Mouse (Mus musculus) liver, postnatal 0 days (tissue): ENCODE data around the gene Rnf6. TPM values are rescaled to one million over a fixed set of nuclear protein-coding genes. Genes with fewer than 3 reads are reported as not detected.
A peak's percentile ranks its signal among the peaks of the same experiment; 100 is the strongest.

Experiments used
- ATAC-seq: fragments of 200-750 bp; cut with Nextera tagmentation; 2 replicates; pipeline ENCODE4 v1.8.0; 2017; ENCODE audit warnings: mild to moderate bottlenecking, moderate library complexity
- DNase-seq: peaks from one replicate; pipeline ENCODE4 v3.0.0-alpha.2; 2016
- H3K27ac ChIP-seq: fragments of 300-500 bp; sonication (generic); 2 replicates; pipeline ENCODE4 v1.5.1; 2014; ENCODE audit warnings: antibody characterized with exemption, moderate library complexity, mild to moderate bottlenecking, low read depth
- H3K27me3 ChIP-seq: fragments of 300-500 bp; sonication (generic); 2 replicates; pipeline ENCODE4 v1.6.1; 2014; ENCODE audit warnings: low read length, control low read depth, mixed read lengths; ENCODE audit not compliant: insufficient read depth
- H3K36me3 ChIP-seq: fragments of 300-500 bp; sonication (generic); replicated peaks from 2 replicates; pipeline ENCODE4 v1.6.1; 2014; ENCODE audit warnings: mild to moderate bottlenecking, control low read depth, low read length, moderate library complexity, mixed read lengths; ENCODE audit not compliant: insufficient read depth
- H3K4me1 ChIP-seq: fragments of 300-500 bp; sonication (generic); 2 replicates; pipeline ENCODE4 v1.6.1; 2014; ENCODE audit warnings: antibody characterized with exemption, mild to moderate bottlenecking, control low read depth; ENCODE audit not compliant: insufficient read depth
- H3K4me2 ChIP-seq: fragments of 300-500 bp; sonication (generic); 2 replicates; pipeline ENCODE4 v1.6.1; 2014; ENCODE audit warnings: low read depth, mild to moderate bottlenecking, low read length, moderate library complexity, mixed read lengths
- H3K4me3 ChIP-seq: fragments of 300-500 bp; sonication (generic); 2 replicates; pipeline ENCODE4 v1.5.1; 2014; ENCODE audit warnings: low read depth, low read length
- H3K9ac ChIP-seq: fragments of 300-500 bp; sonication (generic); replicated peaks from 2 replicates; pipeline ENCODE4 v1.6.1; 2014; ENCODE audit warnings: mild to moderate bottlenecking, moderate library complexity
- H3K9me3 ChIP-seq: fragments of 300-500 bp; sonication (generic); 2 replicates; pipeline ENCODE4 v1.6.1; 2016; ENCODE audit warnings: mild to moderate bottlenecking, control low read depth, low read length, mixed read lengths
- CTCF ChIP-seq: sonication (generic); IDR thresholded peaks from 2 replicates; pipeline ENCODE4 v1.5.1; 2016; ENCODE audit warnings: antibody characterized with exemption, low read depth
- EP300 ChIP-seq: IDR thresholded peaks from 2 replicates; pipeline ENCODE4 v1.6.1; 2016; ENCODE audit warnings: antibody characterized with exemption, low read depth, mild to moderate bottlenecking
- WGBS: fragments of 180-500 bp; shearing (Covaris S2); extraction: QIAGEN DNeasy Blood & Tissue Kit; methylation state at CpG from one replicate; pipeline ENCODE4 v1.1.7; 2014; ENCODE audit not compliant: insufficient replicate concordance; 5-methylcytosine and 5-hydroxymethylcytosine counted together
- polyA plus RNA-seq: library from polyadenylated mRNA; unstranded; fragments of >200 nt; fragmentation: Nextera tagmentation; extraction: Ambion mirVana; gene quantifications from 2 replicates; pipeline ENCODE4 v1.2.1, GENCODE M21; 2015

Gene Rnf6
- polyA plus RNA-seq, 1 experiment from 2014 or later, result 21.4 TPM

DNA sequence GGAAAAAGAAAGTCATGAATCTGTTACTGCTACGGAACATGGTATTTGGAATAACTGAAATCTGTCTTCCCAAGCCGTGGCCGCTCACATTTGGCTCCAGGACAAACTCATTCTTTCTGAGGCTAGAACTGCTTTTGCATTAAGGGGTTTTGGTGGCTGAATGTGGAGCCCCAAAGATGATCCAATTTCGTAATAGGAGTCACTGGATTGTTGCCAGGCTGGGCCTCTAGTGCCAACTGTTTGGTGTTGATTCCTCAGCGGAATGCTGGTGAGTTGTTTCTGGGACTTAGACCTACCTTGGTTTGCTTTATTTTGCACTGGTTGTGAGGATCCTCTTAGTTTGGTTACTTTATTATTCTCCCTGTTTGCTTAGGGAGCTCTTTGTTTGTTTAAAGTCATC lies 2.4 kb upstream of the Rnf6 start:
- no peaks in the 10 kb centered on the region for H3K9me3 ChIP-seq
- no peaks in the 10 kb centered on the region for H3K27me3 ChIP-seq
- peak overlapping the region; percentile 26; the same call in 1 of the 2 replicates for H3K4me2 ChIP-seq
- H3K4me3 ChIP-seq, result 0 out of 2 replicates have a peak overlapping the region, but pooled peaks have one; percentile 13
- H3K4me1 ChIP-seq, result peaks cover 18% of the 10 kb centered on the region
- ATAC-seq (no peak), DNase-seq (peak; percentile 49)
- no peaks in the 10 kb centered on the region for H3K36me3 ChIP-seq
- WGBS, result 71% methylated on average over 5 of the region's 5 CpGs
- peak overlapping the region; percentile 51 for H3K27ac ChIP-seq
- TF ChIP-seq CTCF (no peak), EP300 (no peak)
- no peak overlapping the region; the same call in 1 of the 2 replicates for H3K9ac ChIP-seq

DNA sequence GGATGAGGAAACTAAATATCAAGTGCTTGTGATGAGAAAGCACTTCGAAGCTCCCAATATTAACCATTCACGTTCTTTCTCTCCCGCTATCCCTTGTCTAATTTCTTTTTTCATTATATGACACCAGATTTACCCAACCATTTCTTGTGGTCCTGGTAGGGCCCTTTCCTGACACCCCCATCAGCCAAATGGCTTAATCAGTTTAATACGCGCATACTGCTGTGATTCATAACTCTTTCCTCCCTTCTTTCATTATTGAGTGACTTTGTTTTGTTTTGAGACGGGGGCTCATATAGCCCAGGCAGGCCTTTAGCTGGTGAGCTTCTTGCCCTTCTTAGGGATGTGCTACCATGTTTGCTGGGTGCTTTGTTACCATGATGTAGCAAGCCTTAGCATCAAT lies 367 bp upstream of the Rnf6 start:
- no peak for TF ChIP-seq EP300
- no peak for TF ChIP-seq CTCF
- WGBS, result 34% methylated on average over 6 of the region's 6 CpGs

GRCm38 (mm10) chr5:146220501-146220878 lies 865 bp downstream of the Rnf6 start:
- H3K4me2 ChIP-seq, result peak overlapping the region; percentile 89
- peak; percentile 62 for ATAC-seq
- 6% methylated on average over 13 of the region's 13 CpGs for WGBS
- H3K27me3 ChIP-seq, result no peaks in the 10 kb centered on the region
- peaks cover 18% of the 10 kb centered on the region for H3K4me1 ChIP-seq
- peak overlapping the region; percentile 88 for H3K9ac ChIP-seq
- peak overlapping the region; percentile 100 for H3K27ac ChIP-seq
- H3K36me3 ChIP-seq, result peaks cover 25% of the 10 kb centered on the region
- H3K9me3 ChIP-seq, result no peaks in the 10 kb centered on the region
- DNase-seq, result no peak
- no peak for TF ChIP-seq EP300
- no peak for TF ChIP-seq CTCF
- peak overlapping the region; percentile 84 for H3K4me3 ChIP-seq

More for the DNA sequence above, 367 bp upstream of the Rnf6 start:
- DNase-seq (no peak), ATAC-seq (no peak)
- Histone ChIP-seq H3K4me2 (peak overlapping the region; percentile 89), H3K36me3 (peaks cover 17% of the 10 kb centered on the region), H3K4me1 (peaks cover 18% of the 10 kb centered on the region), H3K4me3 (peak overlapping the region; percentile 84), H3K27me3 (no peaks in the 10 kb centered on the region), H3K9ac (peak overlapping the region; percentile 88), H3K9me3 (no peaks in the 10 kb centered on the region), H3K27ac (peak overlapping the region; percentile 100)

DNA sequence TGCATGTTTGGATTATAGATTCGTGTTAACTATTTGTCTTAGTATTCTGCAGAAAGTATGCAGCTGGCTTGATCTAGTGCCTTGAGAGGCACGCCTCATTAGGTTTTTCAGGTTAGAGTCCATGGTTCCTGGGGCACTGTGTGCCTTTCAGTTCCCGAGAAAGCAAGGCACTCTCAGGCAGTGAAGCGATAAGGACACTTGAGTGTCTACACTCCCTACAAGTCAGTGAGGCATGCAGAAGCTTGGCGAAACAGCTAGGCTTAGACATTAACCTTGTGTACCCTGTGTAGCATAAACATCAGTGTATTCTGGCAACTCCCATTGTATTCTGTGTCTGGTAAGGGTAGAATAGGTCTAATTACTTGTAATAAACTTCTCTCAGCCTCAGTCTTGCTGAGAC lies 15.8 kb downstream of the Rnf6 start:
- no peak overlapping the region for H3K4me2 ChIP-seq
- no peak for ATAC-seq
- H3K27ac ChIP-seq, result no peak overlapping the region
- H3K4me3 ChIP-seq, result no peak overlapping the region
- H3K9me3 ChIP-seq, result no peaks in the 10 kb centered on the region
- no peak overlapping the region for H3K9ac ChIP-seq
- no peaks in the 10 kb centered on the region for H3K27me3 ChIP-seq
- DNase-seq, result no peak
- no peaks in the 10 kb centered on the region for H3K4me1 ChIP-seq
- 89% methylated on average over 5 of the region's 5 CpGs for WGBS
- H3K36me3 ChIP-seq, result peaks cover 53% of the 10 kb centered on the region
- TF ChIP-seq EP300 (no peak), CTCF (no peak)

DNA sequence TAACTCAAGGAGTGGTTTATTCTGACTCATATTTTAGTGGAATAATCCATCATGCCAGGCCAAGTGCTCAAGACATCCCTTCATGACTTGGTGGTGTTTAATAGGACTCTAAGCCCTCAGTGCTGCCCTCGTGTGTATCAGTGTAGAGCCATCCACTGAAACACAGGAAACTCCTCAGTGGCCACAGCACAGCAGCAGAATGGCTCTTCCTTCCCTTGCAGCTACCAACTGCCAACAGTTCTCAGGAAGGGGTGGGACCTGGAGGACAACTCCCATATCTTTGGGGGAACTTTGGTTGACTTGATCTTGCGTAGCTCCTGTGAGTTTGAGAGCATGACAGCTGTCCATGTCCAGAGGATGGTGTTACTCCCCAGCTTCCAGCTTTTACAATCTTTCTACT lies 17.4 kb downstream of the Rnf6 start:
- Histone ChIP-seq H3K4me2 (no peak overlapping the region), H3K4me3 (no peak overlapping the region), H3K27me3 (no peaks in the 10 kb centered on the region), H3K9me3 (no peaks in the 10 kb centered on the region), H3K9ac (no peak overlapping the region), H3K4me1 (no peaks in the 10 kb centered on the region), H3K36me3 (peaks cover 43% of the 10 kb centered on the region), H3K27ac (no peak overlapping the region)
- DNase-seq, result no peak
- TF ChIP-seq CTCF, result peak; percentile 20
- no peak for TF ChIP-seq EP300
- 51% methylated on average over 2 of the region's 2 CpGs for WGBS
- ATAC-seq, result no peak

GRCm38 (mm10) chr5:146200580-146200979 lies 20.8 kb downstream of the Rnf6 start:
- H3K27ac ChIP-seq, result no peak overlapping the region
- no peak overlapping the region for H3K9ac ChIP-seq
- no peak for ATAC-seq
- no peaks in the 10 kb centered on the region for H3K4me1 ChIP-seq
- no peak for DNase-seq
- no peaks in the 10 kb centered on the region for H3K27me3 ChIP-seq
- 97% methylated on average over 5 of the region's 6 CpGs for WGBS
- H3K36me3 ChIP-seq, result peaks cover 25% of the 10 kb centered on the region
- no peak overlapping the region for H3K4me2 ChIP-seq
- no peaks in the 10 kb centered on the region for H3K9me3 ChIP-seq
- H3K4me3 ChIP-seq, result no peak overlapping the region
- TF ChIP-seq CTCF (peak; percentile 46), EP300 (no peak)

DNA sequence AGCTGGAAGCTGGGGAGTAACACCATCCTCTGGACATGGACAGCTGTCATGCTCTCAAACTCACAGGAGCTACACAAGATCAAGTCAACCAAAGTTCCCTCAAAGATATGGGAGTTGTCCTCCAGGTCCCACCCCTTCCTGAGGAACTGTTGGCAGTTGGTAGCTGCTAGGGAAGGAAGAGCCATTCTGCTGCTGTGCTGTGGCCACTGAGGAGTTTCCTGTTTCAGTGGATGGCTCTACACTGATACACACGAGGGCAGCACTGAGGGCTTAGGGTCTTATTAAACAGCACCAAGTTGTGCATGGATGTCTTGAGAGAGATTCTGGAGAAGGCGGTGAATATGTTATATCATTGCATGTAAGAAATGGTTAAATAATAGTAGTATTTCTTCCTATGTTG lies 21.8 kb downstream of the Rnf6 start:
- WGBS, result 46% methylated on average over 2 of the region's 2 CpGs
- no peaks in the 10 kb centered on the region for H3K4me1 ChIP-seq
- TF ChIP-seq EP300 (no peak), CTCF (peak; percentile 30; the same call in 1 of the 2 replicates)
- H3K27ac ChIP-seq, result no peak overlapping the region
- H3K27me3 ChIP-seq, result no peaks in the 10 kb centered on the region
- no peak overlapping the region for H3K9ac ChIP-seq
- no peak overlapping the region for H3K4me2 ChIP-seq
- DNase-seq, result no peak
- H3K36me3 ChIP-seq, result peaks cover 15% of the 10 kb centered on the region
- H3K9me3 ChIP-seq, result no peaks in the 10 kb centered on the region
- no peak overlapping the region for H3K4me3 ChIP-seq
- no peak for ATAC-seq
